Mouse (Mus musculus): ENCODE measurements at regions not wholly inside any gene's neighbourhood (a gene's known extent, or its start where the extent isn't known, plus 50 kb on each side); places are given as distances from the start of the nearest gene placed in this dataset.
A peak's percentile ranks its signal among the peaks of the same experiment; 100 is the strongest.

- Histone ChIP-seq H3K27ac (ENCODE audit: low read length) (no peak overlapping the region), H3K9ac (ENCODE audit: low read depth, low read length) (no peak overlapping the region), H3K4me3 (ENCODE audit: low read depth, low read length) (no peak overlapping the region), H3K4me1 (ENCODE audit: control insufficient read depth, low read depth, low read length) (peaks cover 6% of the 10 kb centered on the region), H3K36me3 (ENCODE audit: control insufficient read depth, insufficient read depth) (no peaks in the 10 kb centered on the region), H3K9me3 (replicated peaks; ENCODE audit: control insufficient read depth, low read length) (no peaks in the 10 kb centered on the region), H3K4me2 (ENCODE audit: low read depth, low read length) (peak overlapping the region; percentile 42; the same call in 1 of the 2 replicates), H3K27me3 (ENCODE audit: control insufficient read depth, insufficient read depth, low read depth, low read length) (peaks cover 8% of the 10 kb centered on the region)
- ATAC-seq (ENCODE audit: low read depth), result no peak
- WGBS (ENCODE audit: insufficient replicate concordance), result 27% methylated on average over 10 of the region's 10 CpGs
Observed at GRCm38 (mm10) chr9:40617676-40618062, 52.7 kb upstream of the Gm21915 start.

GRCm38 (mm10) chr9:40617036-40617675 is 53.3 kb upstream of the Gm21915 start:
- H3K9me3 ChIP-seq (replicated peaks; ENCODE audit: control insufficient read depth, low read length), result no peaks in the 10 kb centered on the region
- H3K4me2 ChIP-seq (ENCODE audit: low read depth, low read length), result peak overlapping the region; percentile 42
- ATAC-seq (ENCODE audit: low read depth), result no peak
- H3K27ac ChIP-seq (ENCODE audit: low read length), result no peak overlapping the region
- WGBS (ENCODE audit: insufficient replicate concordance), result 1% methylated on average over 20 of the region's 20 CpGs
- no peaks in the 10 kb centered on the region for H3K36me3 ChIP-seq (ENCODE audit: control insufficient read depth, insufficient read depth)
- H3K27me3 ChIP-seq (ENCODE audit: control insufficient read depth, insufficient read depth, low read depth, low read length), result peaks cover 8% of the 10 kb centered on the region
- H3K4me3 ChIP-seq (ENCODE audit: low read depth, low read length), result no peak overlapping the region
- peaks cover 6% of the 10 kb centered on the region for H3K4me1 ChIP-seq (ENCODE audit: control insufficient read depth, low read depth, low read length)
- H3K9ac ChIP-seq (ENCODE audit: low read depth, low read length), result no peak overlapping the region

GRCm38 (mm10) chr9:40616426-40617035 is 53.9 kb upstream of the Gm21915 start:
- Histone ChIP-seq H3K9me3 (replicated peaks; ENCODE audit: control insufficient read depth, low read length) (no peaks in the 10 kb centered on the region), H3K9ac (ENCODE audit: low read depth, low read length) (no peak overlapping the region), H3K4me1 (ENCODE audit: control insufficient read depth, low read depth, low read length) (peaks cover 6% of the 10 kb centered on the region), H3K4me3 (ENCODE audit: low read depth, low read length) (0 out of 2 replicates have a peak overlapping the region, but pooled peaks have one; percentile 23), H3K4me2 (ENCODE audit: low read depth, low read length) (peak overlapping the region; percentile 42), H3K27me3 (ENCODE audit: control insufficient read depth, insufficient read depth, low read depth, low read length) (peaks cover 8% of the 10 kb centered on the region), H3K36me3 (ENCODE audit: control insufficient read depth, insufficient read depth) (no peaks in the 10 kb centered on the region), H3K27ac (ENCODE audit: low read length) (no peak overlapping the region)
- 3% methylated on average over 11 of the region's 11 CpGs for WGBS (ENCODE audit: insufficient replicate concordance)
- ATAC-seq (ENCODE audit: low read depth), result no peak

DNA sequence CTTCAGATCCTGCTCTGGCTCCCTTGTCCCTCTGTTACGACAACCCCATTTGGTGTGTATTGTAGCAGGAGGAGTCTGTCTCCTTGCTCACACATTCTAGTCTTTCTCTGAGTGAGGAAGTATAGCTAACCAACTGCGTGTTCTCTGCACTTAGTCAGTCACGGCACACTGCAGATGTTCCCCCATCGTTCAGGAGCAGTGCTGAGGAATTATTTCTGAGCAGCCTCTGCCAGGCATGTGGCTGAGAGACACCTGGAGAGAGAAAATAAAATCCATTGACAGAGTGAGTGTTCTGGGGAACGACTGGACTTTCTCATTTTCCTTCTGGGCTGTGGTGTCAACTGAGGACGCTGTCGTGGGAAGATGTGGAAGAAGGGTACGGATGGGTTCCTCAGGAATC is 54.5 kb upstream of the Gm21915 start:
- no peak for ATAC-seq (ENCODE audit: low read depth)
- no peak overlapping the region for H3K27ac ChIP-seq (ENCODE audit: low read length)
- no peaks in the 10 kb centered on the region for H3K9me3 ChIP-seq (replicated peaks; ENCODE audit: control insufficient read depth, low read length)
- H3K4me1 ChIP-seq (ENCODE audit: control insufficient read depth, low read depth, low read length), result peaks cover 6% of the 10 kb centered on the region
- peaks cover 8% of the 10 kb centered on the region for H3K27me3 ChIP-seq (ENCODE audit: control insufficient read depth, insufficient read depth, low read depth, low read length)
- 28% methylated on average over 8 of the region's 8 CpGs for WGBS (ENCODE audit: insufficient replicate concordance)
- no peak overlapping the region for H3K9ac ChIP-seq (ENCODE audit: low read depth, low read length)
- no peaks in the 10 kb centered on the region for H3K36me3 ChIP-seq (ENCODE audit: control insufficient read depth, insufficient read depth)
- H3K4me3 ChIP-seq (ENCODE audit: low read depth, low read length), result no peak overlapping the region
- no peak overlapping the region for H3K4me2 ChIP-seq (ENCODE audit: low read depth, low read length)

DNA sequence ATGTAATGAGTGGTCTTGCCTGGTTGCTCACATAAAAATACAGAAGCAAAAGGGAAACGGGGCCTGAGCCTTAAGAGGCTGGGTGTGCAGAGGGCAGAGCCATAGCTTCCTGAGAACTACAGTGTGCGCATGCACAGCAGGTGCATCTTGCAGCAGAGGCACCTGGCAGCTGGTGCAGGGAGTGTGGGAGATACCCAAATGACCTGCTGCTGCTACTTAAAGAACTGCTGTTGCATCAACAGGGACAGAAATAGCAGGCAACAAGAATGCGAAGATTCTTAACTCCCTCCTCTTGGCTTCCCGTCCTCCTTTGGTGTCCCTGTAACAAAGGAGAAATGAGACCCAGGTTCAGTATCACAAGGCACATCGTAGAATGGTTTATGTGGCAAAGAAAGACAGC is 56.3 kb upstream of the Gm21915 start:
- H3K27me3 ChIP-seq (ENCODE audit: control insufficient read depth, insufficient read depth, low read depth, low read length), result peaks cover 8% of the 10 kb centered on the region
- H3K4me2 ChIP-seq (ENCODE audit: low read depth, low read length), result no peak overlapping the region
- H3K36me3 ChIP-seq (ENCODE audit: control insufficient read depth, insufficient read depth), result no peaks in the 10 kb centered on the region
- H3K27ac ChIP-seq (ENCODE audit: low read length), result no peak overlapping the region
- peaks cover 6% of the 10 kb centered on the region for H3K4me1 ChIP-seq (ENCODE audit: control insufficient read depth, low read depth, low read length)
- ATAC-seq (ENCODE audit: low read depth), result no peak
- WGBS (ENCODE audit: insufficient replicate concordance), result 58% methylated on average over 5 of the region's 5 CpGs
- H3K9ac ChIP-seq (ENCODE audit: low read depth, low read length), result no peak overlapping the region
- H3K4me3 ChIP-seq (ENCODE audit: low read depth, low read length), result no peak overlapping the region
- H3K9me3 ChIP-seq (replicated peaks; ENCODE audit: control insufficient read depth, low read length), result no peaks in the 10 kb centered on the region

GRCm38 (mm10) chr9:40613182-40613581 is 57.2 kb upstream of the Gm21915 start:
- Histone ChIP-seq H3K9me3 (replicated peaks; ENCODE audit: control insufficient read depth, low read length) (no peaks in the 10 kb centered on the region), H3K9ac (ENCODE audit: low read depth, low read length) (no peak overlapping the region), H3K27me3 (ENCODE audit: control insufficient read depth, insufficient read depth, low read depth, low read length) (peaks cover 5% of the 10 kb centered on the region), H3K4me1 (ENCODE audit: control insufficient read depth, low read depth, low read length) (peaks cover 6% of the 10 kb centered on the region), H3K4me2 (ENCODE audit: low read depth, low read length) (no peak overlapping the region), H3K27ac (ENCODE audit: low read length) (peak overlapping the region; percentile 20; the same call in 1 of the 2 replicates), H3K36me3 (ENCODE audit: control insufficient read depth, insufficient read depth) (no peaks in the 10 kb centered on the region), H3K4me3 (ENCODE audit: low read depth, low read length) (no peak overlapping the region)
- 43% methylated on average over 4 of the region's 4 CpGs for WGBS (ENCODE audit: insufficient replicate concordance)
- peak; percentile 87 for ATAC-seq (ENCODE audit: low read depth)

GRCm38 (mm10) chr9:40612755-40613154 is 57.7 kb upstream of the Gm21915 start:
- ATAC-seq (ENCODE audit: low read depth), result no peak
- Histone ChIP-seq H3K27me3 (ENCODE audit: control insufficient read depth, insufficient read depth, low read depth, low read length) (peaks cover 2% of the 10 kb centered on the region), H3K4me2 (ENCODE audit: low read depth, low read length) (no peak overlapping the region), H3K4me1 (ENCODE audit: control insufficient read depth, low read depth, low read length) (peaks cover 6% of the 10 kb centered on the region), H3K9ac (ENCODE audit: low read depth, low read length) (no peak overlapping the region), H3K36me3 (ENCODE audit: control insufficient read depth, insufficient read depth) (no peaks in the 10 kb centered on the region), H3K9me3 (replicated peaks; ENCODE audit: control insufficient read depth, low read length) (no peaks in the 10 kb centered on the region), H3K4me3 (ENCODE audit: low read depth, low read length) (no peak overlapping the region), H3K27ac (ENCODE audit: low read length) (peak overlapping the region; percentile 20; the same call in 1 of the 2 replicates)
- 75% methylated on average over 1 of the region's 1 CpGs for WGBS (ENCODE audit: insufficient replicate concordance)

DNA sequence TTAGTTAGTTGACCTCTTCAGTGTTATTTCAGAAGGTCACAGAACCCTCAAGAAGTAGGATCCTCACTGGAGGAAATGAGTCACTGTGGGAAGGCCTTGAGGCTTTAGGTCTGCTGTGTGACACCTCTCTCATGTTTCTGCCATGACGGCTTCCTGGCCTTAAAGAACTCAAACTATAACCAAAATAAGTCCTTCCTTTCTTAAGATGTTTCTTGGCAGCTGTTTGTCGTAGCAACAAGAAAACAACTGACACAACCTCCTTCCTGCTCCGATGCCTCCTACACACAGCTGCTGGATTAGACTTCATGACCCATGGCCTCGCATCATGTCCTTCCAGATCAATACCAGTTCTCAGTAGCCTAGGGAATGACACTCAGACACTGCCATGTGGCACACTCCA is 58.1 kb upstream of the Gm21915 start:
- Histone ChIP-seq H3K9me3 (replicated peaks; ENCODE audit: control insufficient read depth, low read length) (no peaks in the 10 kb centered on the region), H3K9ac (ENCODE audit: low read depth, low read length) (no peak overlapping the region), H3K4me2 (ENCODE audit: low read depth, low read length) (no peak overlapping the region), H3K27me3 (ENCODE audit: control insufficient read depth, insufficient read depth, low read depth, low read length) (no peaks in the 10 kb centered on the region), H3K4me3 (ENCODE audit: low read depth, low read length) (no peak overlapping the region), H3K4me1 (ENCODE audit: control insufficient read depth, low read depth, low read length) (peaks cover 6% of the 10 kb centered on the region), H3K36me3 (ENCODE audit: control insufficient read depth, insufficient read depth) (no peaks in the 10 kb centered on the region), H3K27ac (ENCODE audit: low read length) (no peak overlapping the region)
- ATAC-seq (ENCODE audit: low read depth), result no peak
- WGBS (ENCODE audit: insufficient replicate concordance), result 61% methylated on average over 4 of the region's 4 CpGs

GRCm38 (mm10) chr9:40611626-40612025 is 58.8 kb upstream of the Gm21915 start:
- Histone ChIP-seq H3K9ac (ENCODE audit: low read depth, low read length) (no peak overlapping the region), H3K4me1 (ENCODE audit: control insufficient read depth, low read depth, low read length) (peaks cover 3% of the 10 kb centered on the region), H3K27ac (ENCODE audit: low read length) (no peak overlapping the region), H3K36me3 (ENCODE audit: control insufficient read depth, insufficient read depth) (no peaks in the 10 kb centered on the region), H3K9me3 (replicated peaks; ENCODE audit: control insufficient read depth, low read length) (no peaks in the 10 kb centered on the region), H3K4me2 (ENCODE audit: low read depth, low read length) (no peak overlapping the region), H3K27me3 (ENCODE audit: control insufficient read depth, insufficient read depth, low read depth, low read length) (no peaks in the 10 kb centered on the region), H3K4me3 (ENCODE audit: low read depth, low read length) (no peak overlapping the region)
- WGBS (ENCODE audit: insufficient replicate concordance), result 59% methylated on average over 3 of the region's 3 CpGs
- no peak for ATAC-seq (ENCODE audit: low read depth)

All from liver, embryonic 16.5 days (tissue).